Mouse (Mus musculus): ENCODE measurements around the gene Inf2. TPM values are rescaled to one million over a fixed set of nuclear protein-coding genes. Genes with fewer than 3 reads are reported as not detected.

Inf2 gene
- total RNA-seq, 2 experiments from 2014 or later, result 131 to 151 TPM

DNA sequence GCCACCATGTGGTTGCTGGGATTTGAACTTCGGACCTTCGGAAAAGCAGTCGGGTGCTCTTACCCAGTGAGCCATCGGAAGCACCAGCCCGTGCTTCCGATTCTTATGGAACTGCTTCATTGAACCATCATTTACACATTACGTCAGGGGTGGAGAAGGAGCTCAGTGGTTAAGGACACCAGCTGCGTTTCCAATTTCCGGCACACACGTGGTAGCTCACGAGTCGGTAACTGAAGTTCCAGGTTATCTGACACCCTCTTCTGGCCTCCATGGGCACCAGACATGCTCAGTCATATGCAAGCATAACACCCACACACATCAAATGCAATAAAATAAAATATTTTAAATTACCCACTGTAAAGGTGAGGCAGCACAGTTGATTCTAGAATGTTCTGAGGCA is 41.4 kb downstream of the Inf2 start:
- no peak overlapping the region for H3K27ac ChIP-seq
- TF ChIP-seq CTCF (IDR thresholded peaks at IDR 0.05), result no peak
- DNase-seq (ENCODE audit: extremely low spot score in 1 of 2, low spot score in 2 of 2), result no peak
- intact Hi-C loops (cut with DNase I), result no loop called here
- H3K4me3 ChIP-seq, result no peak overlapping the region

- Histone ChIP-seq H3K27ac (no peak overlapping the region), H3K4me3 (no peak overlapping the region)
- DNase-seq (ENCODE audit: extremely low spot score in 1 of 2, low spot score in 2 of 2), result no peak
- intact Hi-C loops (cut with DNase I), result no loop called here
- TF ChIP-seq CTCF (IDR thresholded peaks at IDR 0.05), result no peak
Measured at GRCm38 (mm10) chr12:112630796-112631195, 42.2 kb downstream of the Inf2 start.

GRCm38 (mm10) chr12:112631472-112631871 is 42.9 kb downstream of the Inf2 start:
- intact Hi-C loops (cut with DNase I), result no loop called here
- Histone ChIP-seq H3K27ac (no peak overlapping the region), H3K4me3 (no peak overlapping the region)
- TF ChIP-seq CTCF (IDR thresholded peaks at IDR 0.05), result no peak
- DNase-seq (ENCODE audit: extremely low spot score in 1 of 2, low spot score in 2 of 2), result no peak

- TF ChIP-seq CTCF (IDR thresholded peaks at IDR 0.05), result no peak
- Histone ChIP-seq H3K27ac (no peak overlapping the region), H3K4me3 (no peak overlapping the region)
- intact Hi-C loops (cut with DNase I), result no loop called here
- DNase-seq (ENCODE audit: extremely low spot score in 1 of 2, low spot score in 2 of 2), result no peak
Measured at GRCm38 (mm10) chr12:112632084-112632777, 43.6 kb downstream of the Inf2 start.

GRCm38 (mm10) chr12:112632907-112633306 is 44.3 kb downstream of the Inf2 start:
- intact Hi-C loops (cut with DNase I), result no loop called here
- TF ChIP-seq CTCF (IDR thresholded peaks at IDR 0.05), result no peak
- H3K4me3 ChIP-seq, result no peak overlapping the region
- H3K27ac ChIP-seq, result no peak overlapping the region
- no peak for DNase-seq (ENCODE audit: extremely low spot score in 1 of 2, low spot score in 2 of 2)

DNA sequence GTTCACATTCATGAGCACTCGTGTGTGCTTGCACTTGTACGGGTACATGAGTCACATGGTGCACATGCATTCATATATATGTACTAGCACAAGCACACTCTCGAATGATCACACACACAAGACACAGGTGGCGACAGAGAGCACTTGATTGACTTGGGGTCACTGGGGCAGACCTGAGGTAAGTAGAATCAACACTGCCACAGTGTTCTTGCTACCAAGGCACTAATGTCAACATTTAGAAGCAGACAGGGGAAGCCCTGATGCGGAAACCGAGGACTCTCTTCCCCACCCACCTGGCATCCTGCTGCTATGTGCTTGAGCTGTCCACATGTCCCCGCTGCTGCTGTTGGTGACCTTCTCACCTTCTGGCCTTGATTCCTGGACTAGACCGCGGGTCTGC is 45.1 kb downstream of the Inf2 start:
- no peak; the same call in 1 of the 2 replicates for TF ChIP-seq CTCF (IDR thresholded peaks at IDR 0.05)
- intact Hi-C loops (cut with DNase I), result no loop called here
- Histone ChIP-seq H3K4me3 (no peak overlapping the region), H3K27ac (no peak overlapping the region)
- DNase-seq (ENCODE audit: extremely low spot score in 1 of 2, low spot score in 2 of 2), result no peak

DNA sequence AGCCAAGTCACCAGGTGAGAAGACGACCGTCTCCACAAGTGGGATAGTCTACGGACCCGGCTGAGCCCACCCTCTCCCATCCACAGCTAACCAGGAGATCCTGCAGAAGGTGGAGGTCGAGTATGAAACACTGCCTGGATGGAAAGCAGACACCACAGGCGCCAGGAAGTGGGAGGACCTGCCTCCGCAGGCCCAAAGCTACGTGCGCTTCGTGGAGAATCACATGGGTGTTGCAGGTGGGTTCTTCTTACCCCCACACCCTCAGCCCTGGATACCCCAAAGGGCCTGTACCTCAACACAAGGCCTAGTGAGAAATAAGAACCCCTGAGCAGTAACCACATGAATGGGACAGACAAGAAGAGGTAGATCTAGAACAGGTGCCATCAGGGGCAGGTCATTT is 50.9 kb downstream of the Inf2 start:
- DNase-seq (ENCODE audit: extremely low spot score in 1 of 2, low spot score in 2 of 2), result no peak
- intact Hi-C loops (cut with DNase I), result no loop called here
- Histone ChIP-seq H3K4me3 (no peak overlapping the region), H3K27ac (no peak overlapping the region)
- no peak for TF ChIP-seq CTCF (IDR thresholded peaks at IDR 0.05)

- no peak for DNase-seq (ENCODE audit: extremely low spot score in 1 of 2, low spot score in 2 of 2)
- no peak overlapping the region for H3K4me3 ChIP-seq
- no peak for TF ChIP-seq CTCF (IDR thresholded peaks at IDR 0.05)
- H3K27ac ChIP-seq, result no peak overlapping the region
- intact Hi-C loops (cut with DNase I), result no loop called here
Measured at GRCm38 (mm10) chr12:112643126-112643525, 54.5 kb downstream of the Inf2 start.

GRCm38 (mm10) chr12:112644180-112644854 is 55.7 kb downstream of the Inf2 start, which contains the start of gene Siva1:
Gene Siva1 (plus strand): TSS chr12:112644679.
- peak within 1 kb of the TSS; percentile 81 for H3K27ac ChIP-seq
- no peak; the same call in 1 of the 2 replicates for TF ChIP-seq CTCF (IDR thresholded peaks at IDR 0.05)
- DNase-seq (ENCODE audit: extremely low spot score in 1 of 2, low spot score in 2 of 2), result peak; percentile 97 to 98
- H3K4me3 ChIP-seq, result peak within 1 kb of the TSS; percentile 88
- intact Hi-C loops (cut with DNase I), result no loop called here

DNA sequence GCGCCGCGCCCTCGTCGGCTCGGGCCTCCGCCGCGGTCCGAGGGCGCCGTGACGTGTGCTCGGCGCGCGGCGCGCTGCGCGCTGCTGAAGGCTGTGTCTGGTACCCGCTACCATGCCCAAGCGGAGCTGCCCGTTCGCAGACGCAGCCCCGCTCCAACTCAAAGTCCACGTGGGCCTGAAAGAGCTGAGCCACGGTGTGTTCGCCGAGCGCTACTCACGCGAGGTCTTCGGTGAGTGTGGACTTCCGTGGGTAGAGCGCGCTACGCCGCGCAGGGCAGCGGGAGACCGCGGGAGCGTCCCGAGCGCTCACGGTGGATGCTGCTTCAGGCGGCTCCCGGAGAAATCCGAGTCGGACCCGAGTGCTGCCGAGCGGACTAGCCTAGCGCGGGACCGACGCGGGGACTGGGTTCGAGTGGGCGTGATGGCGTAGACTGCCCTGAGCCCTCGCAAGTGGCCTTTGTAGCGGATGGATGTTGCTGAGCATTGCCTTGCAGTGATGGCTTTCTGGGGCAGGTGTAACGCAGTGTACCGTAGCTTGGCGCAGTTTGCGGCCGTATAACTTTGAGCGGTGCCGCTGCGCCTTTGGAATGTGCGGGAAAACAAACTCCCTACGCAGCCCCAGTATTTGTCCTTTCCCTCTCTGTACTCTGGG is 56.4 kb downstream of the Inf2 start:
- intact Hi-C loops (cut with DNase I), result no loop called here
- peak; percentile 60 for DNase-seq (ENCODE audit: extremely low spot score in 1 of 2, low spot score in 2 of 2)
- Histone ChIP-seq H3K4me3 (peak overlapping the region; percentile 88), H3K27ac (peak overlapping the region; percentile 81)
- no peak for TF ChIP-seq CTCF (IDR thresholded peaks at IDR 0.05)

- no peak overlapping the region for H3K4me3 ChIP-seq
- no peak for DNase-seq (ENCODE audit: extremely low spot score in 1 of 2, low spot score in 2 of 2)
- H3K27ac ChIP-seq, result no peak overlapping the region
- intact Hi-C loops (cut with DNase I), result no loop called here
- no peak for TF ChIP-seq CTCF (IDR thresholded peaks at IDR 0.05)
Measured at GRCm38 (mm10) chr12:112646139-112646538, 57.6 kb downstream of the Inf2 start.

GRCm38 (mm10) chr12:112648081-112648480 is 59.5 kb downstream of the Inf2 start:
- Histone ChIP-seq H3K27ac (no peak overlapping the region), H3K4me3 (no peak overlapping the region)
- no peak for DNase-seq (ENCODE audit: extremely low spot score in 1 of 2, low spot score in 2 of 2)
- intact Hi-C loops (cut with DNase I), result no loop called here
- no peak for TF ChIP-seq CTCF (IDR thresholded peaks at IDR 0.05)

Measured in left cerebral cortex, adult 2 months (tissue).